Mouse (Mus musculus) spleen, adult 12 weeks (tissue): ENCODE measurements around the gene Arhgef3.
"Not testable (repeated sequence)": the region's sequence is repeated elsewhere in the genome, so short reads cannot be mapped to it uniquely, and the experiment has no call there.

ENCODE experiments used
- DNase-seq: peaks from one replicate; pipeline ENCODE4 v3.0.0; 2022; ENCODE audit warnings: low spot score

Arhgef3 gene

GRCm38 (mm10) chr14:27192450-27192849 lies 77.8 kb downstream of the Arhgef3 start:
- peak; percentile 13 for DNase-seq

- DNase-seq, result no peak
Observed at GRCm38 (mm10) chr14:27196980-27197379, 82.3 kb downstream of the Arhgef3 start.

GRCm38 (mm10) chr14:27198490-27199089 lies 83.9 kb downstream of the Arhgef3 start:
- DNase-seq, result no peak

DNA sequence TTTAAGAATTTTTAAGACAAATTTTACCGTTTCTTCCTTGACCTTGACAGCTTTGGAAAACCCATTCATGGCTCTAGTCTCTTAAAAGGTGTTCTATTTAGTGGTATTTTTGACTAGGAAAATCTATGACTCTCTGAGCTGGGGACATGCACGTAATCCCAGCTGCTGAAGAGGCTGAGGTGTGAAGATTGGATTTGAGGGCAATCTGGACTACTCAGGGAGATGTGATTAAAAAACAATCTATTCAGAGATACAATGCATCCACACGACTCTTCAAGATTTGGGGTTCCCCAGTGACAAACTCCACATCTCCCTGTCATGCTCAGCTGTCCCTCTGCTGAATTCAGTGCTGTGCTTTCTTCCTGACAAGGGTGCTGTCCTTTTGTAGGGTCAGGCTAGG lies 84.4 kb downstream of the Arhgef3 start:
- no peak for DNase-seq

DNA sequence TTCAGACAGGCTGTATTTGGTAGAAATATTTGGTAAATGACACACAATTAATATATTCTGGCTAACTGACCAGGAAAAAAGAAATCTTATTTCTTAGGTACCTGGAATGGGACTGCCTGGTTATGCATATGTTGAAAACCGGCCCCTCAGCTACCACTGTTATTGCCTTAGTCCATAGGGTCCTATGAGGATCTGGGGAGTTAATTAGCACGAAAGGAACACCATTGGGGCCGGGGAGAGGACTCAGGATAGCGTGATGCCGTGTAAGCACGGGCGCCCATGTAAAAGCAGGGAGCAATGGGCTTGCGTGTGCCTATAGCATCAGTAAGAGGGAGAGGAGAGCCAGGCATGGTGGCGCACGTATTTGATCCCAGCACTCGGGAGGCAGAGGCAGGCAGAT lies 85.2 kb downstream of the Arhgef3 start:
- DNase-seq, result no peak

- DNase-seq, result no peak
Observed at GRCm38 (mm10) chr14:27200743-27201576, 86.3 kb downstream of the Arhgef3 start.

DNA sequence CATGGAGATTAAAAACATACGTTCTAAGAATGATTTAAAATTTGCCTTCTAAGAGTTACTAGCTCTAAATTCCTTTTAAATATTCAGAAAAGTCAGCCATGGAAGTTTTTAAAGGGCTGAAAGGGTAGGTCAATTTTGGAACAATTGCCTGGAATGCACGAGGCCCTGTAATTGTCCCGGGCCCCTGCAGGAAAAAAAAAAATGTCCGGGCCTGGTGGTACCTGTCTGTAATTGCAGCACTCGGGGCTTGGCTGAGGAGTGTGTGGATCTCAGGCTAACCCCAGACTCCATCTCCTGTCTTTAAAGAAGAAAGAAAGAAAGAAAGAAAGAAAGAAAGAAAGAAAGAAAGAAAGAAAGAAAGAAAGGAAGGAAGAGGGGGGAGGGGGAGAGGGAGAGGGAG lies 87.1 kb downstream of the Arhgef3 start:
- no peak for DNase-seq

- no peak for DNase-seq
Observed at GRCm38 (mm10) chr14:27204704-27205103, 90.0 kb downstream of the Arhgef3 start.

GRCm38 (mm10) chr14:27206443-27206842 lies 91.7 kb downstream of the Arhgef3 start:
- no peak for DNase-seq

- DNase-seq, result no peak
Observed at GRCm38 (mm10) chr14:27209542-27209941, 94.8 kb downstream of the Arhgef3 start.

GRCm38 (mm10) chr14:27210801-27211200 lies 96.1 kb downstream of the Arhgef3 start:
- DNase-seq, result not testable (repeated sequence)

GRCm38 (mm10) chr14:27211743-27212445 lies 97.2 kb downstream of the Arhgef3 start:
- DNase-seq, result no peak

DNA sequence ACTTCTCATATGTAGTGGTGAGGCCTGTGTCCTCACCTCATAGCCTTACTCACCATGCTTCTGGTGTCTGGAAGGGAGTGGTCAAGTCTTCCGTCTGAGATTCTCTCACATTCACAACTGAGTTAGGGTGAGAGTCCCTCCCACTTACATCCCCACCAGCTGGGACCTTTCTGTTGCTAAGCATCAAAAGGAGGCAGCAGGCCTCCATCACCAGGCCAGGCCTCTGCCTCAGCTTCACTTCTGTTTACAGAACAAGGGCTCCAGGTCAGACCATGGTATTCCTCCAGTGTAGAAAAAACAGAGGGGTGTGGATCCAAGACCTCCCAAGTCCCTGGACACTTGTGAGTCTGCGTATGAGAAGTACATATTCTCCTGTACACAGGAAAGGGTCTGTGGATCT lies 99.5 kb downstream of the Arhgef3 start:
- no peak for DNase-seq

DNA sequence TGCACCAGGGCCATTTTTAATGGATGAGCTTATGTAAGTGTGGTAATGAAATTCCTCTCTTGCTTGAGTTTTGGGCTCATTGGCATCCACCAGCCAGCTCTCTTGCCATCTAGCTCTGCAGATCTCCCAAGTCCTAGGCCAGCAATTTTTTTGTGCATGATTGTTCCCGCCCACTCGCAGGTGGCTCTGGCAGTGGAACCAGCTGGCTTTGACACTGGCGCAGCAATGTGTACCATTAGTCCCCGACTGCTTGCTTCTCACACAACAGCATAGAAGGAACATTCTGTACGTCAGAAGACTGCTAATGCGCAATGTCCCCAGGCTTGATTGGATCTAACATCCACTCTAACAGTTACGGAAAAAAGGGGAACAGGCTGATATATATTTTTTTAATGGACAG lies 105.0 kb downstream of the Arhgef3 start:
- no peak for DNase-seq

GRCm38 (mm10) chr14:27220297-27220696 lies 105.6 kb downstream of the Arhgef3 start:
- DNase-seq, result no peak

- DNase-seq, result no peak
Observed at GRCm38 (mm10) chr14:27224636-27225035, 109.9 kb downstream of the Arhgef3 start.

DNA sequence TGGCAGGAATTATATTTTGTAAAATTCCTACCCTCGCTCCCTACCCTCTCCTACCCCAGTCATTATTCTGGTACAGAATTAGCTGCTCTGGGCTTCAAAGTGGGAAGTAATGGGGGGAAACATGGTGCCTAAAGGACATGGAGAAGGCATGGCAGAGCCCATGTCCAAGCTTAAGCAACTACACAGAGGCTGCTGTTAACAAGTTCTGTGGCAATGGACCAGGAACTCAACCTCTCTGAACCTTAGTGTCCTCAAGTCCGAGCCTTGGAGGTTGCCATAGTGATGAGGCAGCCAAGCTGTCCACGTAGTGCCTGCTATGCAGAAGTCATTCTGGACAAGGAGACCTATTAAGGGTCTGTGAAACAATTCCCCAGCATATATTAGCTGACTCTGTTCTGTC lies 111.6 kb downstream of the Arhgef3 start:
- no peak for DNase-seq

GRCm38 (mm10) chr14:27228288-27228687 lies 113.6 kb downstream of the Arhgef3 start:
- no peak for DNase-seq

GRCm38 (mm10) chr14:27228941-27229371 lies 114.3 kb downstream of the Arhgef3 start:
- DNase-seq, result no peak

DNA sequence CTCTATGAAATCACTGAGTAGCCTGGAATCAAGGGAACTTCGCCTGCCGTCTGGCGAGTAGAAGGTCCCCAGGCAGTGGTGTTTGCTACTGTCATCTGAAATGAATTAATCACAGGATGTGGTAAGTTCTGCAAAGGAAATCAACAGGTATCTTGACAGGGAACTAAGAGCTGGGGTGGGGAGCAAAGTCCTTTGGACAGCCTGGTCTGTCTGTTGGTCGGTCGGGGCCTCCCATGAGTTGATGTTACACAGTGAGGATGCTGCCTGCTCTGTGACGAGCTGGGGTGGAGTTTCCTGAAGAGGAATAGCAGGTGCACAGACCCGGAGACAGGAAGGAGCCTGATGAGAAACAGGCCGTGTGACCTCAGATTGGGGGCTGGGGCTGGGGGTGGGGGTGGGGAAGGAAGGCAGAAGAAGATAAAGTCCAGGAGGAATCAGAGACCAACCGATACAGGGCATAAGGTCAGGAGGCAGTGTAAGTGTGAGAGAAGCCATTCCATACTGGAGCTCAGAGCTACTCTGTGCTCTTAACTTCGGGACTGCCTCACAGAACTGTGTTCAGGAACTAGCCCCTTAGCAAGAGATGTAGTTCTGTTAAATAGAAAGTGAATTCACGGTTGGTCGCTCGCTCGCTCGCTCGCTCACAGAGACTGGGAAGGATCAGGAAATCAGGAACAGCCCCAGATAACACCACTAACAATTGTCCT lies 114.9 kb downstream of the Arhgef3 start:
- peak; percentile 33 for DNase-seq

- no peak for DNase-seq
Observed at GRCm38 (mm10) chr14:27230262-27231022, 115.7 kb downstream of the Arhgef3 start.

DNA sequence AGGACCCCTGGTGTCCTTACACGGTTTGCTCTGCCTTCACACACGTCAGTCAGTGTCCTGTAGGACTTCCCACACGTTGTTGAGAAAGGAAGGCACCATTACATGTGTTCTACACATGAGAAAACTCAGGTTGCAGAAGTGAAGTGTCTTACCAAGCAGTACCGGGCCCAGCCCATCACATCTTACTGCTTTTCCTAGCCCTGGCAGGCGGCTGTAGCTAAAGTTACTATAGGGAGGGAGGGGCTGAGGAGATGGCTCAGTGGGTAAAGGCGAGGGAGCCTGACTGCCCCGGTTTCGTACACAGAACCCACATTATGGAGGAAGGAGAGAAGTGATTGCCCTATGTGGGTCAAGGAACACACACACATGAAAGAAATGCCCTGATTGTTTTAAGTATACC lies 116.8 kb downstream of the Arhgef3 start:
- no peak for DNase-seq
